Mouse (Mus musculus) kidney, adult 2 months (tissue): Measurements from ENCODE around the gene Gramd1c.

Source experiments
- CTCF ChIP-seq: fragments of 200-500 bp; conservative IDR thresholded peaks from 2 replicates; pipeline ENCODE4 v1.5.1; 2011; ENCODE audit warnings: low read depth, mild to moderate bottlenecking, control low read depth, low read length, moderate library complexity, mixed read lengths; ENCODE audit not compliant: insufficient read depth, insufficient read length
- POLR2A ChIP-seq: fragments of 200-500 bp; IDR thresholded peaks from one replicate; pipeline ENCODE4 v1.6.1; 2011; ENCODE audit warnings: low read depth, low read length, control low read depth

DNA sequence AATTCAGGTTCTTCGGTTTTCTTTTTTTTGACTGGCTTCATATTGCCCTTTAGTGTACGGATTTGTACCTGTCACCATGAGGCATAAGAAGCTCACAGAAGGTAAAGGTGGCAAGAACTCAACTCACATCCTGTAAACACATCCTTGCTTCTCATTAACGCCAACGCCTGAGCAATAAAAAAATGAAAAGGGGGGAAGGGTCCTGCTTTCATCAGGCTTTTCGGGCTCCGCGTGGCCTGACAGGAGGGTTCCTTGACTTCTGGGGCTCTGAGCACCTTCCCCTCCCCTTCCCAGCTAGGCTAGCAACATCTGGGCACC lies 84.2 kb downstream of the Gramd1c start:
- no peak for TF ChIP-seq CTCF
- TF ChIP-seq POLR2A, result no peak
